Mouse (Mus musculus): Measurements from ENCODE around the gene Metap1d. TPM values are rescaled to one million over a fixed set of nuclear protein-coding genes. Genes with fewer than 3 reads are reported as not detected.

Metap1d gene
- total RNA-seq, 2 experiments from 2014 or later: 40.3 to 44.0 TPM

Other genes starting within 250 kb of the Metap1d start
- 10 to 100 TPM; 65.8 to 67.4 TPM for gene Dync1i2, start 241.6 kb upstream of the Metap1d start, total RNA-seq (2021)
- 100 to 1,000 TPM; 242 to 245 TPM for gene Slc25a12, start 85.5 kb upstream of the Metap1d start, total RNA-seq (2021)
- gene Hat1, start 64.3 kb upstream of the Metap1d start, total RNA-seq (2021): 10 to 100 TPM; 27.5 to 31.4 TPM
- under 1 TPM; 0.44 to 0.60 TPM for gene Dlx1, start 74.8 kb downstream of the Metap1d start, total RNA-seq (2021)
- not detected for gene Dlx2, start 93.5 kb downstream of the Metap1d start, total RNA-seq (2021)

Data from heart, postnatal 14 days (tissue).